Mouse (Mus musculus): Measurements from ENCODE around the gene Rimklb. TPM values are rescaled to one million over a fixed set of nuclear protein-coding genes. Genes with fewer than 3 reads are reported as not detected.

The Rimklb gene
- total and polyA plus RNA-seq, 3 experiments = not detected

GRCm38 (mm10) chr6:122531466-122532174 is 33.1 kb upstream of the Rimklb start:
- H3K9me3 ChIP-seq (replicated peaks; ENCODE audit: low read length) = peaks cover 3% of the 10 kb centered on the region
- in situ Hi-C loops (cut with MboI; ENCODE audit: low pct_ligation_motif_present, low pct_unique_long_range_greater_than_20kb, low sequenced_read_pairs) = no loop called here
- dilution Hi-C loops (cut with MboI; ENCODE audit: extremely low pct_ligation_motif_present, extremely low pct_unique_long_range_greater_than_20kb, low sequenced_read_pairs) = no loop called here
- TF ChIP-seq USF2 (conservative IDR thresholded peaks at IDR 0.05; ENCODE audit: low read depth, low read length) (no peak), GABPA (IDR thresholded peaks at IDR 0.05; ENCODE audit: insufficient replicate concordance, low read depth, low read length) (no peak), ELF1 (IDR thresholded peaks at IDR 0.05; ENCODE audit: low read depth, low read length) (no peak), CTCF (conservative IDR thresholded peaks at IDR 0.05 in 1 of 2, IDR thresholded peaks at IDR 0.05 in 1 of 2; ENCODE audit: low read depth in 2 of 2, low read length in 2 of 2) (no peak), RCOR1 (conservative IDR thresholded peaks at IDR 0.05; ENCODE audit: low read depth, low read length) (no peak), JUN (IDR thresholded peaks at IDR 0.05; ENCODE audit: insufficient read depth, low read depth, low read length) (no peak), ETS1 (conservative IDR thresholded peaks at IDR 0.05; ENCODE audit: low read depth, low read length) (no peak), CHD2 (IDR thresholded peaks at IDR 0.05; ENCODE audit: low read length) (no peak), UBTF (IDR thresholded peaks at IDR 0.05; ENCODE audit: low read depth, low read length) (no peak), MXI1 (IDR thresholded peaks at IDR 0.05; ENCODE audit: low read depth, low read length) (no peak), MAZ (IDR thresholded peaks at IDR 0.05; ENCODE audit: low read depth, low read length) (no peak), JUND (conservative IDR thresholded peaks at IDR 0.05; ENCODE audit: low read depth, low read length) (no peak), TCF12 (IDR thresholded peaks at IDR 0.05; ENCODE audit: low read depth, low read length) (no peak)
- H3K4me2 ChIP-seq (ENCODE audit: insufficient read depth, low read depth, poor library complexity, severe bottlenecking) = no peak overlapping the region
- H3K4me1 ChIP-seq (ENCODE audit: control insufficient read depth in 1 of 2, insufficient read depth in 2 of 2) = peaks cover 8 to 53% of the 10 kb centered on the region in 2 experiments
- H3K36me3 ChIP-seq (replicated peaks in 1 of 2; ENCODE audit: control insufficient read depth in 1 of 2, insufficient read depth in 1 of 2, low read length in 1 of 2) = no peaks in the 10 kb centered on the region
- no peak for DNase-seq (ENCODE audit: extremely low read depth)
- peaks cover 2% of the 10 kb centered on the region for H3K27me3 ChIP-seq (replicated peaks)
- H3K9ac ChIP-seq (ENCODE audit: insufficient read depth, low read depth) = no peak overlapping the region
- no peaks in the 10 kb centered on the region for H3K79me2 ChIP-seq (replicated peaks; ENCODE audit: control insufficient read depth, extremely low read depth, insufficient read depth, poor library complexity, severe bottlenecking)
- H3K4me3 ChIP-seq (replicated peaks in 1 of 3; ENCODE audit: low read depth in 2 of 3, low read length in 2 of 3, poor library complexity in 1 of 3) = no peak overlapping the region
- no peak overlapping the region for H3K27ac ChIP-seq (ENCODE audit: insufficient read depth, low read depth)

- Histone ChIP-seq H3K4me2 (ENCODE audit: insufficient read depth, low read depth, poor library complexity, severe bottlenecking) (peak overlapping the region; percentile 97), H3K4me3 (replicated peaks in 1 of 3; ENCODE audit: low read depth in 2 of 3, low read length in 2 of 3, poor library complexity in 1 of 3) (peak overlapping the region; percentile 12 to 46 (median 44)), H3K4me1 (ENCODE audit: control insufficient read depth in 1 of 2, insufficient read depth in 2 of 2) (peaks cover 6 to 53% of the 10 kb centered on the region in 2 experiments), H3K36me3 (replicated peaks in 1 of 2; ENCODE audit: control insufficient read depth in 1 of 2, insufficient read depth in 1 of 2, low read length in 1 of 2) (no peaks in the 10 kb centered on the region), H3K27me3 (replicated peaks) (peaks cover 4% of the 10 kb centered on the region), H3K27ac (ENCODE audit: insufficient read depth, low read depth) (peak overlapping the region; percentile 91), H3K9me3 (replicated peaks; ENCODE audit: low read length) (peaks cover 5% of the 10 kb centered on the region), H3K79me2 (replicated peaks; ENCODE audit: control insufficient read depth, extremely low read depth, insufficient read depth, poor library complexity, severe bottlenecking) (no peaks in the 10 kb centered on the region), H3K9ac (ENCODE audit: insufficient read depth, low read depth) (peak overlapping the region; percentile 90)
- dilution Hi-C loops (cut with MboI; ENCODE audit: extremely low pct_ligation_motif_present, extremely low pct_unique_long_range_greater_than_20kb, low sequenced_read_pairs) = no loop called here
- peak; percentile 62 for DNase-seq (ENCODE audit: extremely low read depth)
- in situ Hi-C loops (cut with MboI; ENCODE audit: low pct_ligation_motif_present, low pct_unique_long_range_greater_than_20kb, low sequenced_read_pairs) = no loop called here
- no peak for TF ChIP-seq E2F4 (IDR thresholded peaks at IDR 0.05; ENCODE audit: insufficient replicate concordance, low read depth, low read length)
- no peak for TF ChIP-seq ZKSCAN1 (IDR thresholded peaks at IDR 0.05; ENCODE audit: borderline replicate concordance, low read depth, low read length)
- peak; percentile 41 for TF ChIP-seq SIN3A (IDR thresholded peaks at IDR 0.05; ENCODE audit: low read length)
- TF ChIP-seq JUND (conservative IDR thresholded peaks at IDR 0.05; ENCODE audit: low read depth, low read length) = no peak
- TF ChIP-seq HCFC1 (IDR thresholded peaks at IDR 0.05; ENCODE audit: low read depth, low read length) = peak; percentile 67
- TF ChIP-seq EP300 (IDR thresholded peaks at IDR 0.05; ENCODE audit: low read length) = no peak
- TF ChIP-seq SMC3 (IDR thresholded peaks at IDR 0.05; ENCODE audit: low read depth, low read length) = peak; percentile 72
- TF ChIP-seq RCOR1 (conservative IDR thresholded peaks at IDR 0.05; ENCODE audit: low read depth, low read length) = no peak
- no peak for TF ChIP-seq NRF1 (IDR thresholded peaks at IDR 0.05; ENCODE audit: low read depth, low read length)
- TF ChIP-seq POLR2AphosphoS2 (IDR thresholded peaks at IDR 0.05; ENCODE audit: low read depth, low read length) = no peak
- 0 out of 2 replicates have a peak, but pooled peaks have one; percentile 31 for TF ChIP-seq CHD1 (IDR thresholded peaks at IDR 0.05; ENCODE audit: low read depth, low read length)
- peak; percentile 76; the same call in 1 of the 2 replicates for TF ChIP-seq MAX (IDR thresholded peaks at IDR 0.05; ENCODE audit: low read length)
- TF ChIP-seq ELF1 (IDR thresholded peaks at IDR 0.05; ENCODE audit: low read depth, low read length) = peak; percentile 78
- no peak for TF ChIP-seq PAX5 (IDR thresholded peaks at IDR 0.05; ENCODE audit: low read length)
- TF ChIP-seq MAFK (IDR thresholded peaks at IDR 0.05; ENCODE audit: insufficient replicate concordance, low read length) = no peak
- TF ChIP-seq MAZ (IDR thresholded peaks at IDR 0.05; ENCODE audit: low read depth, low read length) = no peak
- 0 out of 2 replicates have a peak, but pooled peaks have one; percentile 19 for TF ChIP-seq ZMIZ1 (IDR thresholded peaks at IDR 0.05; ENCODE audit: low read depth, low read length)
- no peak for TF ChIP-seq ZC3H11A (IDR thresholded peaks at IDR 0.05; ENCODE audit: low read depth, low read length)
- TF ChIP-seq USF2 (conservative IDR thresholded peaks at IDR 0.05; ENCODE audit: low read depth, low read length) = no peak
- no peak for TF ChIP-seq MXI1 (IDR thresholded peaks at IDR 0.05; ENCODE audit: low read depth, low read length)
- no peak for TF ChIP-seq USF1 (IDR thresholded peaks at IDR 0.05; ENCODE audit: low read depth, low read length)
- no peak for TF ChIP-seq ZNF384 (IDR thresholded peaks at IDR 0.05; ENCODE audit: low read depth, low read length)
- TF ChIP-seq KAT2A (IDR thresholded peaks at IDR 0.05; ENCODE audit: insufficient replicate concordance, low read length) = no peak
- TF ChIP-seq CTCF (conservative IDR thresholded peaks at IDR 0.05 in 1 of 2, IDR thresholded peaks at IDR 0.05 in 1 of 2; ENCODE audit: low read depth in 2 of 2, low read length in 2 of 2) = peak in 1 of 2 experiments; percentile 67; a peak in 2 of 4 replicates
Measured at GRCm38 (mm10) chr6:122528136-122528535, 29.6 kb upstream of the Rimklb start.

Measured in CH12.LX (cell line).